Mouse (Mus musculus) granulocyte monocyte progenitor cell, adult 5-6 weeks (primary cell): Measurements from ENCODE around the gene Ptpn4. TPM values are rescaled to one million over a fixed set of nuclear protein-coding genes. Genes with fewer than 3 reads are reported as not detected.

Experiments
- ATAC-seq: replicated peaks from 2 replicates; pipeline ENCODE4 v1.8.0; 2016; ENCODE audit warnings: mild to moderate bottlenecking, moderate TSS enrichment, inconsistent platforms; ENCODE audit not compliant: poor library complexity, severe bottlenecking
- total RNA-seq, 2 experiments: library from RNA; stranded (forward) in 1 of 2; stranded (reverse) in 1 of 2; fragments of 200-712, 200-1000 nt in 1 of 2; fragments of >200 nt in 1 of 2; fragmentation: Nextera tagmentation in 1 of 2; gene quantifications; 2 replicates each; pipeline ENCODE4 v1.2.3; 2014 to 2017

Gene Ptpn4
- total RNA-seq, 2 experiments from 2014 or later, result 20.3 to 23.0 TPM

GRCm38 (mm10) chr1:119818704-119819103, 18.7 kb downstream of the Ptpn4 start:
- ATAC-seq, result peak; percentile 59; the same call in 1 of the 2 replicates

- no peak for ATAC-seq
Measured at GRCm38 (mm10) chr1:119807707-119808106, 29.7 kb downstream of the Ptpn4 start.

GRCm38 (mm10) chr1:119805984-119806383, 31.4 kb downstream of the Ptpn4 start:
- no peak for ATAC-seq

- no peak for ATAC-seq
Measured at GRCm38 (mm10) chr1:119804586-119804985, 32.8 kb downstream of the Ptpn4 start.

- ATAC-seq, result no peak
Measured at GRCm38 (mm10) chr1:119795174-119795573, 42.2 kb downstream of the Ptpn4 start.

GRCm38 (mm10) chr1:119794342-119794741, 43.1 kb downstream of the Ptpn4 start:
- no peak for ATAC-seq

GRCm38 (mm10) chr1:119790616-119791015, 46.8 kb downstream of the Ptpn4 start:
- no peak for ATAC-seq

- ATAC-seq, result no peak
Measured at GRCm38 (mm10) chr1:119775915-119776314, 61.5 kb downstream of the Ptpn4 start.

- no peak for ATAC-seq
Measured at GRCm38 (mm10) chr1:119735692-119736091, 101.7 kb downstream of the Ptpn4 start.

- no peak for ATAC-seq
Measured at GRCm38 (mm10) chr1:119734801-119735200, 102.6 kb downstream of the Ptpn4 start.

- ATAC-seq, result no peak
Measured at GRCm38 (mm10) chr1:119731166-119731565, 106.2 kb downstream of the Ptpn4 start.

GRCm38 (mm10) chr1:119713017-119713416, 124.4 kb downstream of the Ptpn4 start:
- ATAC-seq, result no peak

GRCm38 (mm10) chr1:119706471-119707217, 130.8 kb downstream of the Ptpn4 start:
- peak; percentile 40 for ATAC-seq

GRCm38 (mm10) chr1:119696860-119697259, 140.6 kb downstream of the Ptpn4 start:
- ATAC-seq, result no peak

- ATAC-seq, result no peak
Measured at GRCm38 (mm10) chr1:119685773-119686558, 151.4 kb downstream of the Ptpn4 start.

- no peak for ATAC-seq
Measured at GRCm38 (mm10) chr1:119681663-119682213, 155.7 kb downstream of the Ptpn4 start.

GRCm38 (mm10) chr1:119674984-119675383, 162.4 kb downstream of the Ptpn4 start:
- ATAC-seq, result peak; percentile 76

GRCm38 (mm10) chr1:119666904-119667303, 170.5 kb downstream of the Ptpn4 start:
- no peak for ATAC-seq

GRCm38 (mm10) chr1:119654307-119654706, 183.1 kb downstream of the Ptpn4 start:
- ATAC-seq, result 0 out of 2 replicates have a peak, but pooled peaks have one; percentile 22

- no peak for ATAC-seq
Measured at GRCm38 (mm10) chr1:119650386-119650785, 187.0 kb downstream of the Ptpn4 start.

- no peak for ATAC-seq
Measured at GRCm38 (mm10) chr1:119649627-119650026, 187.8 kb downstream of the Ptpn4 start.
